ENCODE assay signal across 11 mouse cellular contexts in genomic region chr12:16860533-16860932, GRCm38 (mm10).
"Had no signal": no experiment of that assay in that cellular context is flagged by ENCODE, and none has a peak within 500 bp of the region (broad histone marks: within the 10 kb centered on the region; RNA-seq: fewer than 3 reads in every experiment).

No protein-coding gene starts in this region.

- H3K36me3 ChIP-seq: liver, embryonic 15.5 days; neural tube, embryonic 12.5 days had no signal

- DNase-seq: lung, adult 2 months; lung, postnatal 36 days; midbrain, embryonic 14.5 days; right cerebral cortex, postnatal 25 days; thymus, postnatal 4 days had no signal

- H3K9ac ChIP-seq: liver, embryonic 15.5 days; neural tube, embryonic 12.5 days had no signal

- H3K4me2 ChIP-seq: liver, embryonic 11.5 days; liver, embryonic 15.5 days; neural tube, embryonic 12.5 days had no signal

- H3K9me3 ChIP-seq: liver, embryonic 15.5 days; neural tube, embryonic 12.5 days had no signal

- H3K27ac ChIP-seq: layer of hippocampus, adult 2 months; liver, embryonic 15.5 days; neural tube, embryonic 12.5 days had no signal

- H3K4me3 ChIP-seq: layer of hippocampus, adult 2 months; liver, embryonic 15.5 days; neural tube, embryonic 12.5 days had no signal

- ATAC-seq: intestine, postnatal 0 days; lung, postnatal 0 days had no signal

- H3K27me3 ChIP-seq: liver, embryonic 15.5 days; neural tube, embryonic 12.5 days had no signal

- H3K4me1 ChIP-seq: liver, embryonic 15.5 days had no signal
